Mouse (Mus musculus): ENCODE measurements around the gene Fkbp11.

- TF ChIP-seq CTCF (IDR thresholded peaks at IDR 0.05; ENCODE audit: low read depth): no peak
- TF ChIP-seq EP300 (IDR thresholded peaks at IDR 0.05; ENCODE audit: low read depth): no peak
These were observed 49.8 kb upstream of the Fkbp11 start, which contains the start of gene Wnt10b for GRCm38 (mm10) chr15:98777762-98778161.
